Mouse (Mus musculus): Measurements from ENCODE around the gene Prg2. TPM values are rescaled to one million over a fixed set of nuclear protein-coding genes. Genes with fewer than 3 reads are reported as not detected.

Prg2 gene
- total RNA-seq, 2 experiments from 2014 or later = not detected

- no peak for DNase-seq
These were observed 52.9 kb downstream of the Prg2 start for GRCm38 (mm10) chr2:85033121-85033520.

Other genes with a start within 250 kb of the Prg2 start
- gene Ypel4, start 246.4 kb upstream of the Prg2 start, total RNA-seq (2021) = 10 to 100 TPM; 79.7 to 82.7 TPM
- gene Gm19426, start 236.8 kb upstream of the Prg2 start, total RNA-seq (2021) = 1 to 10 TPM; 2.8 to 3.4 TPM
- 1 to 10 TPM; 5.5 to 7.5 TPM for gene Serping1, start 205.0 kb upstream of the Prg2 start, total RNA-seq (2021)
- gene Ube2l6, start 181.6 kb upstream of the Prg2 start, total RNA-seq (2021) = 1 to 10 TPM; 4.2 to 4.3 TPM
- gene Smtnl1, start 157.8 kb upstream of the Prg2 start, total RNA-seq (2021) = not detected
- 10 to 100 TPM; 45.0 to 48.7 TPM for gene Timm10, start 153.5 kb upstream of the Prg2 start, total RNA-seq (2021)
- 1 to 10 TPM in 1 of 2 experiments, under 1 TPM in 1; 0.48 to 1.2 TPM for gene Slc43a1, start 141.6 kb upstream of the Prg2 start, total RNA-seq (2021)
- 10 to 100 TPM; 91.2 to 94.8 TPM for gene Rtn4rl2, start 93.8 kb upstream of the Prg2 start, total RNA-seq (2021)
- 1 to 10 TPM in 1 of 2 experiments, under 1 TPM in 1; 0.37 to 2.6 TPM for gene Slc43a3, start 43.9 kb upstream of the Prg2 start, total RNA-seq (2021)
- gene Prg3, start 7.8 kb downstream of the Prg2 start, total RNA-seq (2021) = not detected
- 100 to 1,000 TPM; 120 TPM for gene Ssrp1, start 56.8 kb downstream of the Prg2 start, total RNA-seq (2021)
- 1 to 10 TPM; 1.4 to 2.7 TPM for gene P2rx3, start 57.0 kb downstream of the Prg2 start, total RNA-seq (2021)
- gene Tnks1bp1, start 67.6 kb downstream of the Prg2 start, total RNA-seq (2021) = 100 to 1,000 TPM; 159 to 174 TPM
- gene Aplnr, start 155.8 kb downstream of the Prg2 start, total RNA-seq (2021) = 1 to 10 TPM in 1 of 2 experiments, under 1 TPM in 1; 0.91 to 1.0 TPM
- 10 to 100 TPM; 12.5 to 14.7 TPM for gene Lrrc55, start 216.7 kb downstream of the Prg2 start, total RNA-seq (2021)